Mouse (Mus musculus) cerebellum, adult 2 months (tissue): ENCODE measurements around the gene Rho.

Source experiments
- CTCF ChIP-seq: fragments of 200-500 bp; IDR thresholded peaks from 2 replicates; pipeline ENCODE4 v1.5.1; 2011; ENCODE audit warnings: low read depth, mild to moderate bottlenecking, control low read depth, low read length, moderate library complexity, borderline replicate concordance; ENCODE audit not compliant: insufficient read depth
- POLR2A ChIP-seq: fragments of 200-500 bp; IDR thresholded peaks from 2 replicates; pipeline ENCODE4 v1.6.1; 2011; ENCODE audit warnings: low read length, control low read depth, borderline replicate concordance; ENCODE audit not compliant: insufficient read depth

GRCm38 (mm10) chr6:115969952-115970351, 38.4 kb downstream of the Rho start:
- TF ChIP-seq CTCF (no peak), POLR2A (no peak)
